Mouse (Mus musculus): ENCODE results near the gene Fam186b. TPM values are rescaled to one million over a fixed set of nuclear protein-coding genes. Genes with fewer than 3 reads are reported as not detected.

Gene Fam186b
- polyA plus RNA-seq, 1 experiment from 2014 or later, result 0.13 TPM

GRCm38 (mm10) chr15:99285189-99285535, 10.5 kb downstream of the Fam186b start:
- Histone ChIP-seq H3K9ac (ENCODE audit: low read length) (no peak overlapping the region), H3K4me1 (ENCODE audit: control insufficient read depth, insufficient read depth, low read length) (peaks cover 2% of the 10 kb centered on the region; the same call in 1 of the 2 replicates), H3K9me3 (replicated peaks; ENCODE audit: control insufficient read depth, low read length) (no peaks in the 10 kb centered on the region; the same call in 1 of the 2 replicates), H3K4me2 (ENCODE audit: low read depth, low read length) (no peak overlapping the region), H3K27me3 (ENCODE audit: control insufficient read depth, insufficient read depth, low read length) (no peaks in the 10 kb centered on the region), H3K27ac (ENCODE audit: low read length) (no peak overlapping the region), H3K4me3 (ENCODE audit: low read length) (no peak overlapping the region), H3K36me3 (ENCODE audit: control insufficient read depth, insufficient read depth) (no peaks in the 10 kb centered on the region)
- 36% methylated on average over 8 of the region's 8 CpGs for WGBS
- ATAC-seq (replicated peaks; ENCODE audit: extremely low read depth, insufficient read depth, low FRiP score), result no peak

GRCm38 (mm10) chr15:99284527-99285188, 11.0 kb downstream of the Fam186b start:
- Histone ChIP-seq H3K36me3 (ENCODE audit: control insufficient read depth, insufficient read depth) (no peaks in the 10 kb centered on the region), H3K9ac (ENCODE audit: low read length) (no peak overlapping the region), H3K4me3 (ENCODE audit: low read length) (no peak overlapping the region), H3K4me1 (ENCODE audit: control insufficient read depth, insufficient read depth, low read length) (peaks cover 2% of the 10 kb centered on the region; the same call in 1 of the 2 replicates), H3K27me3 (ENCODE audit: control insufficient read depth, insufficient read depth, low read length) (no peaks in the 10 kb centered on the region), H3K4me2 (ENCODE audit: low read depth, low read length) (no peak overlapping the region), H3K27ac (ENCODE audit: low read length) (no peak overlapping the region), H3K9me3 (replicated peaks; ENCODE audit: control insufficient read depth, low read length) (no peaks in the 10 kb centered on the region; the same call in 1 of the 2 replicates)
- WGBS, result 31% methylated on average over 14 of the region's 14 CpGs
- ATAC-seq (replicated peaks; ENCODE audit: extremely low read depth, insufficient read depth, low FRiP score), result no peak

- Histone ChIP-seq H3K4me3 (ENCODE audit: low read length) (no peak overlapping the region), H3K4me1 (ENCODE audit: control insufficient read depth, insufficient read depth, low read length) (peaks cover 2% of the 10 kb centered on the region; the same call in 1 of the 2 replicates), H3K9me3 (replicated peaks; ENCODE audit: control insufficient read depth, low read length) (no peaks in the 10 kb centered on the region; the same call in 1 of the 2 replicates), H3K9ac (ENCODE audit: low read length) (no peak overlapping the region), H3K27me3 (ENCODE audit: control insufficient read depth, insufficient read depth, low read length) (no peaks in the 10 kb centered on the region), H3K27ac (ENCODE audit: low read length) (no peak overlapping the region), H3K4me2 (ENCODE audit: low read depth, low read length) (no peak overlapping the region), H3K36me3 (ENCODE audit: control insufficient read depth, insufficient read depth) (no peaks in the 10 kb centered on the region)
- WGBS, result 55% methylated on average over 10 of the region's 10 CpGs
- ATAC-seq (replicated peaks; ENCODE audit: extremely low read depth, insufficient read depth, low FRiP score), result no peak
These were observed 12.2 kb downstream of the Fam186b start for GRCm38 (mm10) chr15:99283456-99283855.

- Histone ChIP-seq H3K4me1 (ENCODE audit: control insufficient read depth, insufficient read depth, low read length) (no peaks in the 10 kb centered on the region; the same call in 1 of the 2 replicates), H3K4me2 (ENCODE audit: low read depth, low read length) (no peak overlapping the region), H3K9ac (ENCODE audit: low read length) (no peak overlapping the region), H3K4me3 (ENCODE audit: low read length) (no peak overlapping the region), H3K9me3 (replicated peaks; ENCODE audit: control insufficient read depth, low read length) (no peaks in the 10 kb centered on the region), H3K27me3 (ENCODE audit: control insufficient read depth, insufficient read depth, low read length) (no peaks in the 10 kb centered on the region), H3K36me3 (ENCODE audit: control insufficient read depth, insufficient read depth) (no peaks in the 10 kb centered on the region), H3K27ac (ENCODE audit: low read length) (no peak overlapping the region)
- no peak for ATAC-seq (replicated peaks; ENCODE audit: extremely low read depth, insufficient read depth, low FRiP score)
- WGBS, result 71% methylated on average over 7 of the region's 7 CpGs
These were observed 17.4 kb downstream of the Fam186b start for GRCm38 (mm10) chr15:99278271-99278670.

GRCm38 (mm10) chr15:99276095-99276494, 19.6 kb downstream of the Fam186b start:
- Histone ChIP-seq H3K4me1 (ENCODE audit: control insufficient read depth, insufficient read depth, low read length) (no peaks in the 10 kb centered on the region; the same call in 1 of the 2 replicates), H3K9me3 (replicated peaks; ENCODE audit: control insufficient read depth, low read length) (no peaks in the 10 kb centered on the region), H3K27ac (ENCODE audit: low read length) (no peak overlapping the region), H3K4me2 (ENCODE audit: low read depth, low read length) (no peak overlapping the region), H3K36me3 (ENCODE audit: control insufficient read depth, insufficient read depth) (no peaks in the 10 kb centered on the region), H3K9ac (ENCODE audit: low read length) (no peak overlapping the region), H3K4me3 (ENCODE audit: low read length) (no peak overlapping the region), H3K27me3 (ENCODE audit: control insufficient read depth, insufficient read depth, low read length) (no peaks in the 10 kb centered on the region)
- WGBS, result 83% methylated on average over 8 of the region's 8 CpGs
- ATAC-seq (replicated peaks; ENCODE audit: extremely low read depth, insufficient read depth, low FRiP score), result no peak

- H3K4me2 ChIP-seq (ENCODE audit: low read depth, low read length), result no peak overlapping the region
- WGBS, result 15% methylated on average over 4 of the region's 4 CpGs
- H3K27ac ChIP-seq (ENCODE audit: low read length), result no peak overlapping the region
- peak; percentile 82 for ATAC-seq (replicated peaks; ENCODE audit: extremely low read depth, insufficient read depth, low FRiP score)
- no peaks in the 10 kb centered on the region for H3K9me3 ChIP-seq (replicated peaks; ENCODE audit: control insufficient read depth, low read length)
- no peaks in the 10 kb centered on the region for H3K27me3 ChIP-seq (ENCODE audit: control insufficient read depth, insufficient read depth, low read length)
- peaks cover 9% of the 10 kb centered on the region; the same call in 1 of the 2 replicates for H3K4me1 ChIP-seq (ENCODE audit: control insufficient read depth, insufficient read depth, low read length)
- no peak overlapping the region for H3K4me3 ChIP-seq (ENCODE audit: low read length)
- H3K36me3 ChIP-seq (ENCODE audit: control insufficient read depth, insufficient read depth), result no peaks in the 10 kb centered on the region
- no peak overlapping the region for H3K9ac ChIP-seq (ENCODE audit: low read length)
These were observed 30.0 kb downstream of the Fam186b start for GRCm38 (mm10) chr15:99265679-99266078.

GRCm38 (mm10) chr15:99264363-99264762, 31.3 kb downstream of the Fam186b start:
- WGBS, result 53% methylated on average over 2 of the region's 2 CpGs
- peak overlapping the region; percentile 19 for H3K27ac ChIP-seq (ENCODE audit: low read length)
- no peak for ATAC-seq (replicated peaks; ENCODE audit: extremely low read depth, insufficient read depth, low FRiP score)

GRCm38 (mm10) chr15:99262702-99263101, 33.0 kb downstream of the Fam186b start:
- peak overlapping the region; percentile 42; the same call in 1 of the 2 replicates for H3K27ac ChIP-seq (ENCODE audit: low read length)

More at GRCm38 (mm10) chr15:99264363-99264762, 31.3 kb downstream of the Fam186b start:
- H3K9me3 ChIP-seq (replicated peaks; ENCODE audit: control insufficient read depth, low read length), result no peaks in the 10 kb centered on the region
- H3K4me3 ChIP-seq (ENCODE audit: low read length), result no peak overlapping the region
- peak overlapping the region; percentile 49; the same call in 1 of the 2 replicates for H3K9ac ChIP-seq (ENCODE audit: low read length)
- H3K27me3 ChIP-seq (ENCODE audit: control insufficient read depth, insufficient read depth, low read length), result no peaks in the 10 kb centered on the region
- peaks cover 16% of the 10 kb centered on the region; the same call in 1 of the 2 replicates for H3K4me1 ChIP-seq (ENCODE audit: control insufficient read depth, insufficient read depth, low read length)
- H3K36me3 ChIP-seq (ENCODE audit: control insufficient read depth, insufficient read depth), result no peaks in the 10 kb centered on the region
- H3K4me2 ChIP-seq (ENCODE audit: low read depth, low read length), result no peak overlapping the region

GRCm38 (mm10) chr15:99259730-99260252, 35.9 kb downstream of the Fam186b start:
- peak overlapping the region; percentile 59 for H3K27ac ChIP-seq (ENCODE audit: low read length)
- 6% methylated on average over 7 of the region's 10 CpGs for WGBS
- no peak overlapping the region for H3K9ac ChIP-seq (ENCODE audit: low read length)

More at GRCm38 (mm10) chr15:99262702-99263101, 33.0 kb downstream of the Fam186b start:
- peaks cover 19% of the 10 kb centered on the region; the same call in 1 of the 2 replicates for H3K4me1 ChIP-seq (ENCODE audit: control insufficient read depth, insufficient read depth, low read length)
- no peak overlapping the region for H3K4me3 ChIP-seq (ENCODE audit: low read length)
- H3K27me3 ChIP-seq (ENCODE audit: control insufficient read depth, insufficient read depth, low read length), result no peaks in the 10 kb centered on the region
- peak overlapping the region; percentile 17; the same call in 1 of the 2 replicates for H3K4me2 ChIP-seq (ENCODE audit: low read depth, low read length)
- no peak overlapping the region for H3K9ac ChIP-seq (ENCODE audit: low read length)
- no peaks in the 10 kb centered on the region for H3K9me3 ChIP-seq (replicated peaks; ENCODE audit: control insufficient read depth, low read length)
- no peaks in the 10 kb centered on the region for H3K36me3 ChIP-seq (ENCODE audit: control insufficient read depth, insufficient read depth)
- WGBS, result 32% methylated on average over 10 of the region's 10 CpGs
- no peak for ATAC-seq (replicated peaks; ENCODE audit: extremely low read depth, insufficient read depth, low FRiP score)

More at GRCm38 (mm10) chr15:99259730-99260252, 35.9 kb downstream of the Fam186b start:
- Histone ChIP-seq H3K27me3 (ENCODE audit: control insufficient read depth, insufficient read depth, low read length) (no peaks in the 10 kb centered on the region), H3K4me1 (ENCODE audit: control insufficient read depth, insufficient read depth, low read length) (peaks cover 23% of the 10 kb centered on the region), H3K4me2 (ENCODE audit: low read depth, low read length) (peak overlapping the region; percentile 62), H3K36me3 (ENCODE audit: control insufficient read depth, insufficient read depth) (no peaks in the 10 kb centered on the region), H3K9me3 (replicated peaks; ENCODE audit: control insufficient read depth, low read length) (no peaks in the 10 kb centered on the region), H3K4me3 (ENCODE audit: low read length) (peak overlapping the region; percentile 31; the same call in 1 of the 2 replicates)
- peak; percentile 61; the same call in 1 of the 2 replicates for ATAC-seq (replicated peaks; ENCODE audit: extremely low read depth, insufficient read depth, low FRiP score)

All from heart, embryonic 16.5 days (tissue).